Mouse (Mus musculus) small intestine, adult 2 months (tissue): ENCODE measurements around the gene Ptcd2. TPM values are rescaled to one million over a fixed set of nuclear protein-coding genes. Genes with fewer than 3 reads are reported as not detected.

Experiments
- H3K27ac ChIP-seq: fragments of 200-500 bp; 2 replicates; pipeline ENCODE4 v1.5.1; 2012; ENCODE audit warnings: low read depth, low read length, control low read depth, inconsistent platforms; ENCODE audit not compliant: insufficient read depth
- H3K27me3 ChIP-seq: fragments of 200-500 bp; 2 replicates; pipeline ENCODE4 v1.6.1; 2012; ENCODE audit warnings: mild to moderate bottlenecking, moderate library complexity, low read length, inconsistent platforms; ENCODE audit not compliant: control insufficient read depth, insufficient read depth
- H3K36me3 ChIP-seq: fragments of 200-500 bp; 2 replicates; pipeline ENCODE4 v1.6.1; 2012; ENCODE audit warnings: mild to moderate bottlenecking, low read length, control low read depth, inconsistent platforms; ENCODE audit not compliant: control insufficient read depth, insufficient read depth
- H3K4me1 ChIP-seq: fragments of 200-500 bp; 2 replicates; pipeline ENCODE4 v1.6.1; 2012; ENCODE audit warnings: low read length, inconsistent platforms, mixed read lengths; ENCODE audit not compliant: control insufficient read depth, insufficient read depth, insufficient read length
- H3K4me3 ChIP-seq: fragments of 200-500 bp; 2 replicates; pipeline ENCODE4 v1.5.1; 2012; ENCODE audit warnings: low read depth, mild to moderate bottlenecking, control low read depth, inconsistent platforms, low read length, moderate library complexity
- CTCF ChIP-seq: fragments of 200-500 bp; IDR thresholded peaks from 2 replicates; pipeline ENCODE4 v1.5.1; 2012; ENCODE audit warnings: low read depth, mild to moderate bottlenecking, control low read depth, inconsistent platforms, low read length, moderate library complexity, mixed read lengths; ENCODE audit not compliant: insufficient replicate concordance, insufficient read length; ENCODE audit errors: extremely low read depth
- POLR2A ChIP-seq: fragments of 200-500 bp; IDR thresholded peaks from 2 replicates; pipeline ENCODE4 v1.6.1; 2012; ENCODE audit warnings: low read depth, mild to moderate bottlenecking, control low read depth, inconsistent platforms, low read length, moderate library complexity
- WGBS: fragments of 180-500 bp; shearing (Covaris S2); methylation state at CpG from one replicate; pipeline ENCODE4 v1.1.7; 2018; 5-methylcytosine and 5-hydroxymethylcytosine counted together
- polyA plus RNA-seq: library from polyadenylated mRNA; depleted of rRNA; stranded (reverse); fragments of >200 nt; gene quantifications from 2 replicates; pipeline ENCODE4 v1.2.3, GENCODE M21; 2012

Gene Ptcd2
- polyA plus RNA-seq, 1 experiment = 9.4 TPM

- H3K36me3 ChIP-seq = peaks cover 9% of the 10 kb centered on the region; the same call in 1 of the 2 replicates
- WGBS = 82% methylated on average over 7 of the region's 7 CpGs
- TF ChIP-seq CTCF (no peak), POLR2A (no peak)
- no peaks in the 10 kb centered on the region for H3K4me1 ChIP-seq
- H3K27ac ChIP-seq = no peak overlapping the region
- H3K4me3 ChIP-seq = no peak overlapping the region
- H3K27me3 ChIP-seq = no peaks in the 10 kb centered on the region
Observed at GRCm38 (mm10) chr13:99384555-99385203, 40.2 kb upstream of the Ptcd2 start.

GRCm38 (mm10) chr13:99382373-99382772 lies 37.9 kb upstream of the Ptcd2 start:
- Histone ChIP-seq H3K27me3 (no peaks in the 10 kb centered on the region), H3K4me1 (no peaks in the 10 kb centered on the region), H3K36me3 (peaks cover 9% of the 10 kb centered on the region; the same call in 1 of the 2 replicates), H3K4me3 (no peak overlapping the region), H3K27ac (no peak overlapping the region)
- no peak for TF ChIP-seq CTCF
- no peak for TF ChIP-seq POLR2A
- WGBS = 67% methylated on average over 6 of the region's 6 CpGs

DNA sequence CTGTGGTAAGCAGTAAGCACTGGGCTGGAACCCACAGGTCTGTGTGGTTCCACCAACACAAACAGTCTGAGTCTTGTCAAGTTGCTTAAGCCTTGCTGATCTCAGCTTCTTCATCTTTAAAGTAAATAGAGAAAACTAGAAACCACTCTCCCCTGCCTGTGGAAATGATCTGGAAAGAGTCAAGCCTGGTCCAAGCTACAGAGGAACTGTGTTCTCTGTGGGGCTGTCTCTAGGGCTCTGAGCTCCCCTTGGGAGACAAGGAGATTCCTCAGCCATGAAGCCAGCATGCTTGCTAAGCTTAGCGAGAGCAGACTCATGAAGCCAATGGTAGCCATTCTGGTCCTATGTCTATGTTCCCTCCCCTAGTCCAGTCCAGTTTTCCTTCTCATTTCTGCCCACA lies 33.7 kb upstream of the Ptcd2 start:
- no peak overlapping the region for H3K4me3 ChIP-seq

DNA sequence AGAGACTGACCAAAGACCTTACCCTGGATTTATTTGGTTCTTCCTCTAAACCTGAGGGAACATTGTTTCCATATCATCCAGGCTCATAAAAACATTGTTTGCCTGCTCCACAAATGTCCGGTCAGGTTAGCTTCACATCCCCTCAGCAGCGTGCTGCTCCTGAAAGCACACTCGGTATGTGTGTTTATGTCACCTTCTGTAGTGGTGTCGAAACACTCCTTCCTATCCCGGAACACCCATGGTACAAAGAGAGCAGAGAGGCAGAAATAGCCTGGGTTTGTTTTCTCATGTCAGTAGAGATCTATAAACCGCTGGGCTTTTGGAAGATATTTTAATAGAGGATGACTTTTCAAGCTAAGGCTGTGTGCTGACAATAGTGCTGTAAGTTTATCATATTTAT lies 32.5 kb upstream of the Ptcd2 start:
- TF ChIP-seq CTCF (no peak), POLR2A (no peak)
- Histone ChIP-seq H3K36me3 (0 out of 2 replicates have a peak, but pooled peaks cover 4% of the 10 kb centered on the region), H3K27ac (no peak overlapping the region), H3K4me3 (no peak overlapping the region), H3K4me1 (no peaks in the 10 kb centered on the region), H3K27me3 (no peaks in the 10 kb centered on the region)
- 86% methylated on average over 6 of the region's 6 CpGs for WGBS

More for the DNA sequence above, 33.7 kb upstream of the Ptcd2 start:
- TF ChIP-seq CTCF = no peak
- TF ChIP-seq POLR2A = no peak
- Histone ChIP-seq H3K27ac (no peak overlapping the region), H3K36me3 (0 out of 2 replicates have a peak, but pooled peaks cover 7% of the 10 kb centered on the region), H3K4me1 (no peaks in the 10 kb centered on the region), H3K27me3 (no peaks in the 10 kb centered on the region)
- WGBS = 85% methylated on average over 1 of the region's 1 CpGs

DNA sequence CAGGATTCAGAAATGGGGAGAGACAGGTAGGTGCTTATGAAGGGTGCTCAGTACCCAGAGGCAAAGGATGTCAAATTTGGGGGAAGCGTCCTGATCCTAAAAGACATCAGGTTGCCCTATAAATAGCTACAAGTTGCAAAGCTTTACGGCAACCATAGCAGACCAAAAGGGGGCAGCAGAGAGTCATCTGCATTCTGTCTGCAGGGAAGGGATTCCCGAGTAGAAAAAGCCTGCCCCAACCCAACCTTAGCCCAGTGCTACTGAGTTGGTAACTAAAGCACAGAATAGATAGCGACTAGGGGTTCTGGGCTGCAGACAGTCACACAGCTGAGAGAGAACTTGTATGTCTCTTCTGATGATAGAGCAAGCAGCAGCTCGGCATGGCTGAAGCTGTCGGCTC lies 31.0 kb upstream of the Ptcd2 start:
- 45% methylated on average over 6 of the region's 6 CpGs for WGBS
- TF ChIP-seq CTCF (peak; percentile 83; the same call in 1 of the 2 replicates), POLR2A (no peak)

DNA sequence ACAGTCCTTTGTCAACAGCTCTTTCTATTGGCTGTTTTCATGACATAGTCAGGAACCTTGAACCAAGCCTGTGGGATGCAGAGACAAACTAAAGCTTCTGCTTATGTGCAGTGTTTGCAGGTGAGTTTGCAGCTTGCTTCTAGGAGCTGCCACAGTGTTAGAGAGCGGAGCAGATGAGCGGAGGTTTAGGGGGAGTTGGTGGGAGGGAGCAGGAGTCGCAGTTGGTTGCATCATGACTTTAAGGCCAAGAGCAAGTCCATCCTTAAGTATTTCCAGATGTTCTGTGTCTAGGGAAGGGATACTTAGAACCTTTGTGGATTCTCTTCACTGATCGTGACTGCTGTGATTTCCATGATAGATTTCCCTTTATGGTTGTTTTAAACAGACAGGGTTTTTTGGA lies 29.7 kb upstream of the Ptcd2 start:
- Histone ChIP-seq H3K27me3 (no peaks in the 10 kb centered on the region), H3K36me3 (peaks cover 4% of the 10 kb centered on the region; the same call in 1 of the 2 replicates), H3K4me3 (no peak overlapping the region), H3K4me1 (no peaks in the 10 kb centered on the region), H3K27ac (no peak overlapping the region)
- TF ChIP-seq POLR2A = no peak
- no peak for TF ChIP-seq CTCF
- WGBS = 88% methylated on average over 4 of the region's 4 CpGs

More for the DNA sequence above, 31.0 kb upstream of the Ptcd2 start:
- H3K4me3 ChIP-seq = no peak overlapping the region
- H3K27me3 ChIP-seq = no peaks in the 10 kb centered on the region
- H3K4me1 ChIP-seq = no peaks in the 10 kb centered on the region
- H3K27ac ChIP-seq = no peak overlapping the region
- peaks cover 7% of the 10 kb centered on the region; the same call in 1 of the 2 replicates for H3K36me3 ChIP-seq

DNA sequence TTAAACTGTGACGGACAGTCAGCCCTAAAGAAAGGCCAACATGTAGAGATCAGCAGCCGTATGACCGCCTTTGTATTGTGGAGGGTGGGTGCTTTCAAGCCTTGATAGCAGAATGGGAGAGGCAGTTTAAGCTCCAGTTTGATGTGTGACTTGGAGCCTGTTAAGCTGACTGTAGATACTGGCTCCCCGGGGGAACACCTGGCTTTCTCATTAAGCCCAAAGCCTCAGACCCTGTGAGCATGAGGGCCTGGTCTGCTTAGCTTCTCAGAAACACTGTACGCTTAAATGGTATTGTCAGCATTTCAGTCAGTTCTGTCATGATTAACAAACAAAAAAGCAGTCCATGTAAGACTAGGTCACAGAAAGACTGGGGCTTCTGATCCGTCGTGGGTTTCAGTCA lies 29.2 kb upstream of the Ptcd2 start:
- 81% methylated on average over 7 of the region's 7 CpGs for WGBS
- TF ChIP-seq POLR2A (no peak), CTCF (no peak)
- no peaks in the 10 kb centered on the region for H3K4me1 ChIP-seq
- no peak overlapping the region for H3K4me3 ChIP-seq
- H3K36me3 ChIP-seq = peaks cover 4% of the 10 kb centered on the region; the same call in 1 of the 2 replicates
- no peak overlapping the region for H3K27ac ChIP-seq
- H3K27me3 ChIP-seq = no peaks in the 10 kb centered on the region
